Mouse (Mus musculus) hindbrain, embryonic 12.5 days (tissue): ENCODE measurements around the gene Exoc4. TPM values are rescaled to one million over a fixed set of nuclear protein-coding genes. Genes with fewer than 3 reads are reported as not detected.
A peak's percentile ranks its signal among the peaks of the same experiment; 100 is the strongest.

Experiments used
- ATAC-seq: fragments of 200-750 bp; cut with Nextera tagmentation; 2 replicates; pipeline ENCODE4 v1.8.0; 2017; ENCODE audit warnings: moderate TSS enrichment; ENCODE audit not compliant: low FRiP score
- H3K27ac ChIP-seq: fragments of 300-500 bp; sonication (generic); 2 replicates; pipeline ENCODE4 v1.5.1; 2016; ENCODE audit warnings: mild to moderate bottlenecking
- H3K27me3 ChIP-seq: fragments of 300-500 bp; sonication (generic); 2 replicates; pipeline ENCODE4 v1.6.1; 2016; ENCODE audit warnings: mild to moderate bottlenecking
- H3K36me3 ChIP-seq: fragments of 300-500 bp; sonication (generic); 2 replicates; pipeline ENCODE4 v1.6.1; 2016; ENCODE audit warnings: mild to moderate bottlenecking
- H3K4me1 ChIP-seq: fragments of 300-500 bp; sonication (generic); 2 replicates; pipeline ENCODE4 v1.6.1; 2016
- H3K4me2 ChIP-seq: fragments of 300-500 bp; sonication (generic); replicated peaks from 2 replicates; pipeline ENCODE4 v1.6.1; 2016; ENCODE audit warnings: mild to moderate bottlenecking
- H3K4me3 ChIP-seq: fragments of 300-500 bp; sonication (generic); 2 replicates; pipeline ENCODE4 v1.5.1; 2016; ENCODE audit warnings: mild to moderate bottlenecking
- H3K9ac ChIP-seq: fragments of 300-500 bp; sonication (generic); 2 replicates; pipeline ENCODE4 v1.6.1; 2016; ENCODE audit warnings: mild to moderate bottlenecking, moderate library complexity
- H3K9me3 ChIP-seq: fragments of 300-500 bp; sonication (generic); replicated peaks from 2 replicates; pipeline ENCODE4 v1.6.1; 2016; ENCODE audit warnings: mild to moderate bottlenecking
- WGBS: fragments of 180-500 bp; shearing (Covaris S2); methylation state at CpG from one replicate; pipeline ENCODE4 v1.1.7; 2016; 5-methylcytosine and 5-hydroxymethylcytosine counted together
- polyA plus RNA-seq: library from polyadenylated mRNA; unstranded; fragments of >200 nt; fragmentation: Nextera tagmentation; extraction: Ambion mirVana; gene quantifications from 2 replicates; pipeline ENCODE4 v1.2.1, GENCODE M21; 2016

Gene Exoc4
- polyA plus RNA-seq, 1 experiment from 2014 or later, result 47.7 TPM

DNA sequence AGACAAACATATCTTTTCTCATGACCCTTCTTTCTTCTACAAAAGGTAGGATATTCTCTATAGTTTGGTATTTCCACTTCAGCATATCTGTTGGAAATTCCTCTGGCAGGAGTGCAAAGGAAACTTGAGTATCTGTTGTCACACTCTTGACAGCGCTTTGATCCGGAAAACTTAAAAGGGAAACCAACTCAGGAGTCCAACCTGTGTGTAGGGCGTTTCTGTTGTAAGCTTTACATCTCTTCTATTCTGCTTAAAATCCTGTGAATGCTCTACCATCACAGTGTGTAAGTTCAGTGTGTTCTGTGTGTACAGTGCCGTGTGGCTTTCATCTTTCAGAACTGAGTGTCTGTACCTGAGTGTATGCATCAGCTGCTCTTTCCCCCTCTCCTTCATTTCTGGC is 74.5 kb downstream of the Exoc4 start:
- H3K27ac ChIP-seq, result no peak overlapping the region
- H3K4me3 ChIP-seq, result no peak overlapping the region
- no peaks in the 10 kb centered on the region for H3K27me3 ChIP-seq
- no peaks in the 10 kb centered on the region for H3K36me3 ChIP-seq
- H3K9ac ChIP-seq, result no peak overlapping the region
- no peaks in the 10 kb centered on the region for H3K4me1 ChIP-seq
- no peaks in the 10 kb centered on the region for H3K9me3 ChIP-seq
- no peak overlapping the region for H3K4me2 ChIP-seq
- WGBS, result 87% methylated on average over 4 of the region's 4 CpGs
- ATAC-seq, result no peak

DNA sequence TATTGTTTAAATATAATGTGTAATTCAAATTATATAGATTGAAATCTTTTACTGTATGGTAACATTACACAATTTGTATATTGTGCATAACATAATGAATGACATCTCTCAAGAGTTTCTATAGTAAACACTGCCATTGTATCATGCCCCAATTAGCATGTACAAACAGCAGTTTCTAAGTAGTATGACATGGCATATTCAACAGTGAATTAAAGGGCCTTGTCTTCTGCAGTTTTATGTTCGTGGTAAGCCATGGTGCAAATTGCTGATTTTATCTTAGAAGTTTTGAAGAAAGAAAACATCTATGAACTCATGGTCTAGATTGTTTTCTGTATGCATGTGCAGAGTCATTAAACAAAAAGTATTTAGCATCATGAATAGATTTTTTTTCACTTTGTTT is 79.4 kb downstream of the Exoc4 start:
- no peak for ATAC-seq
- Histone ChIP-seq H3K36me3 (no peaks in the 10 kb centered on the region), H3K4me3 (no peak overlapping the region), H3K27me3 (no peaks in the 10 kb centered on the region), H3K4me1 (no peaks in the 10 kb centered on the region), H3K27ac (no peak overlapping the region), H3K9me3 (no peaks in the 10 kb centered on the region), H3K4me2 (no peak overlapping the region), H3K9ac (no peak overlapping the region)
- 70% methylated on average over 1 of the region's 1 CpGs for WGBS

DNA sequence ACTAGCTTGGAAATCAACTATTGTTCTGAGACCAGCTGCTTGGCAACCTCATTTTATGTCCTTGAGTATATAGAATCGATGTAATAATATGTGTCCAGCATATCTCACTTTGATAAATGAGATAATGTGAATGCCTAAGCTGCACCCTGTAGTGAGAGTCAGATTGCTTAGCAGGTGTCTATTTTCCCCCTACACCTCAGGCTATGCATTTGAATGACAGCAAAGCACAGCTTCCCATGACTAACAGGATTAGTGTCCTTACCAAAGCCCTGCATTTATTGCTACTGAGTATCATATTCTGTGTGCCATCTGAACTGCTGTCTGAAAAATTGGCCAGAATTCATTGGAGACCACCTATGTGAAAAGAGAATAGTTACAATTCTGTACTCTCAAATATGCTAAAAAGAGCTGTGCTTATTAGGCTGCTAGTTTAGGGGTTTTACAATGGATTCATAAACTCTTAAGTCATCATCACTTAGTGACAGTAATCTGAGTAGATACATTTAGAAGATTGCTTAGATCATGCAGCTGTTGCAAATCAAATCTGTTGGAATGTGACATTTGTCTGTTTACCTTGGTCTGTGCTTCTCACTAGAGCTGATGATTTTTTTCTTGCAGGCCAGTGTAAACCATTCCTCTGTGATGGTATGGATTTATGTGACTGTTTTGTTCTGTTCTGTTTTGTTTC is 98.3 kb downstream of the Exoc4 start:
- no peak overlapping the region for H3K4me3 ChIP-seq
- H3K27ac ChIP-seq, result no peak overlapping the region
- no peaks in the 10 kb centered on the region for H3K27me3 ChIP-seq
- H3K36me3 ChIP-seq, result no peaks in the 10 kb centered on the region
- H3K4me2 ChIP-seq, result no peak overlapping the region
- no peak for ATAC-seq
- peaks cover 8% of the 10 kb centered on the region; the same call in 1 of the 2 replicates for H3K4me1 ChIP-seq
- 47% methylated on average over 1 of the region's 1 CpGs for WGBS
- H3K9me3 ChIP-seq, result no peaks in the 10 kb centered on the region
- H3K9ac ChIP-seq, result no peak overlapping the region

DNA sequence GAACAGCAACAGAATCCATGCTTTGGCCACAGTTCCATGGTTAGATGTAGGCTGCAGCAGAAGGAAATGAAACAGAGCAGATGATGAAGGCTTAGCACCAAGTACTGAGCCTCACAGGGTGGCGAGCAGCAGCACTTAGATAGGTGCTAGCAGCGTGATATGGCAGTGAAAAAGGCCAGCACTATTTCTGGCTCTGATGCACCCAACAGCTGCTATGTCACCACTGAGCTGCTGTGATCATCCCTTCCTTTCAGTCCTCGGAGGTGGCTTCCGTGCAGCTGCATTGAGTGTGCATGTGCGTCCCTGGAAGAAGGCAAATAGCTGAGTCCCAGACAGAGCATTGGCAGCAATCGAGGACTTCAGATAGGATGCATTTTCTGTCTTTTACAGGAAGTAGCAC is 112.7 kb downstream of the Exoc4 start:
- Histone ChIP-seq H3K36me3 (no peaks in the 10 kb centered on the region), H3K9me3 (no peaks in the 10 kb centered on the region), H3K9ac (no peak overlapping the region), H3K27me3 (no peaks in the 10 kb centered on the region), H3K27ac (no peak overlapping the region), H3K4me1 (no peaks in the 10 kb centered on the region), H3K4me2 (no peak overlapping the region), H3K4me3 (no peak overlapping the region)
- ATAC-seq, result no peak
- WGBS, result 93% methylated on average over 6 of the region's 6 CpGs

DNA sequence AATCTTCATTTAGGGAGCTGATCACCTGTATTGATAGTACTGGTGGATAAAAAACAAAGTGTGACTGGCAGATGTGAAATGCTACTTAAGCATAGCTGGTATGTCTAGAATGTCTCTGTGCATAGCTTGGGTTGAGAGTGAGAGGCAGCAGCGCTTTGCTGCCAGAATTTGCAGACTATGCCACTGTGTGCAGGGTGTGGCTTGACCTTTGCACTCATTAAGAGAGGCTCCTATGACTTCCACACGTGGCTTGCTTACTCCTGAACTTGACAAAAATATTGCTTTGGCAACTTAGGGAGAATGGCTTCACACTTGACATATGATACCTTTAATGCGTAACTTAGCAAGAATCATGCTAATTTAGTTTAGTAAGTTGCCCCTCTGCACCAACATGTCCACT is 131.6 kb downstream of the Exoc4 start:
- Histone ChIP-seq H3K4me2 (no peak overlapping the region), H3K36me3 (no peaks in the 10 kb centered on the region), H3K9me3 (no peaks in the 10 kb centered on the region), H3K27ac (no peak overlapping the region), H3K4me1 (no peaks in the 10 kb centered on the region), H3K4me3 (no peak overlapping the region), H3K27me3 (no peaks in the 10 kb centered on the region), H3K9ac (no peak overlapping the region)
- no peak for ATAC-seq
- WGBS, result 73% methylated on average over 3 of the region's 3 CpGs

DNA sequence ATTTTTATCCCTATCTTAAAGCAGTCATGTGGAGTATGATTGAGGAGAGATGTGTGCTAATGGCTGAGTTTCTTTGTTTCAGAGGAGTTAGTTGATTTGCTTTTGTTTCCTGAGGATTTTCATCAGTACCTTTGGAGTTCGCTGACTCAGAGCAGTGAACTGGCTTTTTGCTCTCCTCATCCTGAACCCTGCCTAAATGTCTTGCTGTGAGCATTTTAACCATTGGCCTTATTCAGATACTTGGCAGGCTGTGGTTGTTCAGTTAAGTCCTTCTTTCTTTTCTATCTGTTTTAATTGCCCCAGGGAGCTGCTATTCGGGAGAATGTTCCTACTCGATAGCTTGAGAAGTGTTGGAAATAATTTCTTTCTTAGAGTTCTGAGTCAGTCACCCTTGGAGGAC is 133.3 kb downstream of the Exoc4 start:
- no peaks in the 10 kb centered on the region for H3K36me3 ChIP-seq
- ATAC-seq, result no peak
- WGBS, result 66% methylated on average over 3 of the region's 3 CpGs

DNA sequence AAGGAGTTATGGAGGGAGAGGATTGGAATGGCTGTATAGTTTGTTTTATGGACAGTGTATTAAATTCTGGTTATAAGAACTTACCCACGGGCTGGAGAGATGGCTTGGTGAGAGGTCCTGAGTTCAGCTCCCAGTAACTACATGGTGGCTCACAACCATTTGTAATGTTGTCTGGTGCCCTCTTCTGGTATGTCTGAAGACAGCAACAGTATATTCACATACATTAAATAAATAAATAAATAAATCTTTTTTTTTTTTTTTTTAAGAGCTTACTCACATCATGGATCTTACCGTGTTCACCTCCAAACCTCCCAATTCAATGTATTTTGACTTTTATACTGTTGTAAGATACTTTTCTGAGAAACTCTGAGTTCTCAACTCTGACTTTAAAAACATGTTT is 143.1 kb downstream of the Exoc4 start:
- Histone ChIP-seq H3K4me2 (no peak overlapping the region), H3K27ac (no peak overlapping the region), H3K27me3 (no peaks in the 10 kb centered on the region), H3K9me3 (no peaks in the 10 kb centered on the region), H3K4me3 (no peak overlapping the region), H3K36me3 (no peaks in the 10 kb centered on the region), H3K4me1 (no peaks in the 10 kb centered on the region), H3K9ac (no peak overlapping the region)
- 74% methylated on average over 2 of the region's 2 CpGs for WGBS
- no peak for ATAC-seq

More for the DNA sequence above, 133.3 kb downstream of the Exoc4 start:
- Histone ChIP-seq H3K27ac (no peak overlapping the region), H3K9me3 (no peaks in the 10 kb centered on the region), H3K4me3 (no peak overlapping the region), H3K27me3 (no peaks in the 10 kb centered on the region), H3K4me1 (no peaks in the 10 kb centered on the region), H3K4me2 (no peak overlapping the region), H3K9ac (no peak overlapping the region)

DNA sequence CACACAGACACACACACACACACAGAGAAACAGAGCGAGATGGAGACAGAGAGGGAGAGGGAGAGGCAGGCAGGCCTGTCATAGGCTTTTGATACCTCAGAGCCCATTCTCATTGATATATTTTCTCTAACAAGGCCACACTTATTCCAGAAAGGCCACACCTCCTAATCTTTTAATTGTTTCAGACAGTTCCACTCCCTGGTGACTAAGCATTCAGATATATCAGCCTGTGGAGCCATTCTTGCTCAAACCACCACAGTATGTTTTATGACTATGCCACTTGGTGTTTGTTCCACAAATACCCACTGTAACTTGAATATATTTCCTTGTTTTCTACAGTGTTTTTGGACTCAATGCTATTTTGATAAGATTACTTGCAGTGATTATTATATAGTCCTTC is 150.6 kb downstream of the Exoc4 start:
- Histone ChIP-seq H3K4me1 (no peaks in the 10 kb centered on the region), H3K27me3 (no peaks in the 10 kb centered on the region), H3K9ac (no peak overlapping the region), H3K36me3 (no peaks in the 10 kb centered on the region), H3K4me3 (no peak overlapping the region), H3K27ac (no peak overlapping the region), H3K4me2 (no peak overlapping the region), H3K9me3 (no peaks in the 10 kb centered on the region)
- WGBS, result 86% methylated on average over 1 of the region's 1 CpGs
- no peak for ATAC-seq

DNA sequence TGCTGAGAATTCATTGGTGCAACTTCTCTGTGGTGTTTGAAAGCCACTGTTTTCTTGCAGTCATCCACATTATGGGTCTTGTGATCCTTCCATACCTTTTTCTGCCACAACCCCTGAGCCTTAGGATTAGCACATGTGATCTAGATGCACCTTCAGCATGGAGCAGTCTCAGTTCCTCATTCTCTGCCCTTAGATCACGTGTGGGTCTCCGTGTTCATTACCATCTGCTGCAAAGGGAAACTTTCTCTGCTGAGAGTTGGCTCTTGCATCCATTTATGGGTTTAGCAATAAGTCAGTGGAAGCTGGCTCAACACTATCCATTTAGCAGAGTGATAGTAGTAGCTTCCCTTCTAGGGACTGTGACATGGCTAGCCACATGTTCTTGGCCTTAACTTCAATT is 152.3 kb downstream of the Exoc4 start:
- Histone ChIP-seq H3K27me3 (no peaks in the 10 kb centered on the region), H3K4me2 (no peak overlapping the region), H3K27ac (no peak overlapping the region), H3K9ac (no peak overlapping the region), H3K36me3 (no peaks in the 10 kb centered on the region), H3K9me3 (no peaks in the 10 kb centered on the region), H3K4me1 (no peaks in the 10 kb centered on the region), H3K4me3 (no peak overlapping the region)
- ATAC-seq, result no peak
- 92% methylated on average over 2 of the region's 2 CpGs for whole genome bisulfite sequencing

DNA sequence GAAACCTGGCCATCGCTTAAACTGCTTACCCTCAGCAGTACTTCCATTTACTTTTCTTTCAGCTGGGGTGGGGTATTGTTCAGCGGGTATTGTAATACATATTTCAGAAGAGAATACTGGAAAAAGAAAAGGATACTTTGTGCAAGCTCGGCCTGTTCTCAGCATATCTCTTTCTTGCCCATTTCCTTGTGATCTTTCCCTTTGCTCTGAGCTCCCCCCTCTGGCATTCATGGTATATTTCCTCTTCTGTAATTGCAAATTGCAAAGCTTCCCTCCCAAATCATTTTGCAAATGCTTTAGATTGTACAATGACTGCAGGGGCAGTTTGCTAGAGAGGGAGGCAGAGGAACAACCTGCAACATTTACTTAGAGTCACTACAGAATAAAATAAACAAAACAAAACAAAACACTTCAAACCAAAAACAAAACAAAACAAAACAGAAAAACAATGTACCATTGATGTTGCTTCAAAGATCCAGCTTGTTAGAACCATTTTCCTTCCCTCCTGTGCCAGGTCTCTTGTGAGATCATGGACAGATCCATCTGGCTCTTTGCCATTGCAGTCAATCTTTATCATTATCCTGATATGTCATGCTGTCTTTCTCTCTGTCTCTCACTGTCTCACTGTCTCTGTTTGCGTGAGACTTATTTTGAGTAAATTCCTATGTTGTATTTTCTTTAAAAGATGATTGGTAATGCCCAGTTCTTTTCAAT is 156.8 kb downstream of the Exoc4 start:
- H3K9ac ChIP-seq, result no peak overlapping the region
- H3K4me2 ChIP-seq, result no peak overlapping the region
- no peak for ATAC-seq
- H3K4me1 ChIP-seq, result no peaks in the 10 kb centered on the region
- H3K27me3 ChIP-seq, result no peaks in the 10 kb centered on the region
- H3K9me3 ChIP-seq, result no peaks in the 10 kb centered on the region
- no peaks in the 10 kb centered on the region for H3K36me3 ChIP-seq
- no peak overlapping the region for H3K4me3 ChIP-seq
- no peak overlapping the region for H3K27ac ChIP-seq
- WGBS, result 62% methylated on average over 4 of the region's 4 CpGs

DNA sequence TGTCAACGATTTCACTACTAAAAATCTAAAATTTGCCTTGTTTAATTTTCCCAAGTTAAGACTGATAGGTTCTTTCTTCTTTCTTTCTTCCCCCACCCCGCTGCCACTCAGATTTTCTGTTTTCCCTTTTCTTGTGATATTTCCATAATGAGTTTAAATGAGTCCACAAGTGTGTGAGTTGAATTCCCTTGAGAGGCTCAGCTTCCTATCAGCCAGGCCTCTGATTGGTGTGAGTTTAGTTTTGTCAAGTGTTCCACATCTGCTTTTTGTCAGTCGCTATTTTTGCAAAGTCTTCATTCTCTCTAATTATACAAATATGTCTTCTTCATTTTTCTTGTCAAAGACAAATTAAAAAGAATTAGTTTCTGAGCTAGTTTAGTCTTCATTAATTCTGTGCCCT is 160.7 kb downstream of the Exoc4 start:
- no peaks in the 10 kb centered on the region for H3K36me3 ChIP-seq
- H3K27ac ChIP-seq, result no peak overlapping the region
- H3K4me3 ChIP-seq, result no peak overlapping the region
- no peaks in the 10 kb centered on the region for H3K4me1 ChIP-seq
- no peak overlapping the region for H3K9ac ChIP-seq
- H3K9me3 ChIP-seq, result no peaks in the 10 kb centered on the region
- 70% methylated on average over 3 of the region's 3 CpGs for WGBS
- no peak for ATAC-seq
- H3K4me2 ChIP-seq, result no peak overlapping the region
- H3K27me3 ChIP-seq, result no peaks in the 10 kb centered on the region

DNA sequence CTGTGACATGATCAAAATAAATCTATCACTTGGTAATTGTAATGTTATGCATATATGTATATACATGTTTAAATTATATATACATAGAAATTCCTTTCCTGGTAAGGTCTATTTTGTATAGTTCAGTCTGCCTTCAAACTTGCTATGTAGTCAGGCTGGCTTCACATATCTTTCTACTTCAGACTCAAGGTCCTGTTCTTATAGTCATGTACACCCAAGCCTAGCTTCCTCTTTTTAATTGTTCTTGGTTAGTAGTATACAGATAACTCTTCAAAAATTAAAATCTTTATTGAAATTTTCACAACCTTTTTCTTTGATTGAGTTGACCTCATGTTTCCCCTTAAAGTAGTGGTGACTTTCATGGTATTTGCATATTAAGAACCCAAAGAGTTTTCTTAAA is 176.1 kb downstream of the Exoc4 start:
- Histone ChIP-seq H3K4me3 (no peak overlapping the region), H3K4me2 (no peak overlapping the region), H3K27ac (no peak overlapping the region), H3K36me3 (no peaks in the 10 kb centered on the region), H3K27me3 (no peaks in the 10 kb centered on the region), H3K9ac (no peak overlapping the region), H3K9me3 (no peaks in the 10 kb centered on the region), H3K4me1 (no peaks in the 10 kb centered on the region)
- no peak for ATAC-seq

DNA sequence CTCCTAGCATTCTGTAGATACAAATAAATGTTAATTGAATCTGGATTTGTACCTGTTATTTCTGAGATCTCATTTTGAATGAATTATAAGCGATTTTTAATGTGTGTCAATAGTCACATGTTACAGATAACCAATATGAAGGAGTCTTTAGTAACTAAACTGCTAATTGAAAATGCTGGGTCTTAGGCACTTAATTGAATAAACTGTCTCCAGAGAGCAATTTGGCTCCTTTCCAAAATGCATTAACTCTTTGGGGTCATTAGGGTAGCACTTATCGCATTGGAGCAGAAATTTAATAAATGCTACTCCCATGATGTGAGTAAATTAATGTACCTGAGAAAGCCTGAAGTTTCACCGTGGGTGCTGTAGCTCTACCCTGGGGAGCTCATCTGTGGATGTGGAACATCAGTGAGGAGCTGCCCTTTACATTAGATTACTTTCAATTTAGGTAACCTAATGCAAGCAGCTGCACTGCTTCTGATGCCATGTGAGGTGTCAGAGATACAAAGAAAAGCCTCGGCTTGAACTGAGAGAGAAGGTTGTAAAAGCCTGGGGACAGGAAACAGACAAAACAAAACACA is 182.4 kb downstream of the Exoc4 start:
- Histone ChIP-seq H3K27me3 (no peaks in the 10 kb centered on the region), H3K36me3 (no peaks in the 10 kb centered on the region), H3K9me3 (no peaks in the 10 kb centered on the region), H3K4me1 (peaks cover 5% of the 10 kb centered on the region), H3K27ac (0 out of 2 replicates have a peak overlapping the region, but pooled peaks have one; percentile 17), H3K9ac (no peak overlapping the region), H3K4me2 (no peak overlapping the region), H3K4me3 (no peak overlapping the region)
- no peak for ATAC-seq
- 42% methylated on average over 4 of the region's 4 CpGs for WGBS
